Mouse (Mus musculus) adrenal gland, adult (tissue): ENCODE measurements at regions not wholly inside any gene's neighbourhood (a gene's known extent, or its start where the extent isn't known, plus 50 kb on each side); places are given as distances from the start of the nearest gene placed in this dataset.
A peak's percentile ranks its signal among the peaks of the same experiment; 100 is the strongest.

ENCODE experiments used
- DNase-seq, 2 experiments: peaks; one replicate each; pipeline ENCODE4 v3.0.0; 2022 to 2023; ENCODE audit warnings: low spot score in 1 of 2; ENCODE audit not compliant: inconsistent age in 2 of 2

DNA sequence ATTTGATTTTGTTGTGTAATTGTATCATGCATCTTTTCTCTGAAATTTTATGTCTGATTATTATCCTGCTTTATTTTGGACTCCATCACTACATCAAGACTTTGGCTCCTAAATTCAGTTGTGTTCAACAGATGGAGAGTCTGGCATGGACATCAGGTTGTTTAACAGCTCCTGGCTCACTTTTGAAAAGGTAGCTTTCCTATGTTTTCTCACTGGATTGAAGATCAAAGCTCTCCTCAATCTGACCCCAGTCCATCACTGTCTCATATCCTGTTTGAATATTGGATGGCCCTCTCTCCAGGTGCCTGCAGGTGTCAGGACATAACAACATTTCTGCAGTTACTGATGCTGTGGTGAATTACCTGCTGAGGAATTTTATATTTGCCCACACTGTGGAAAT, 265.8 kb upstream of the Cntnap2 start:
- no peak for DNase-seq

DNA sequence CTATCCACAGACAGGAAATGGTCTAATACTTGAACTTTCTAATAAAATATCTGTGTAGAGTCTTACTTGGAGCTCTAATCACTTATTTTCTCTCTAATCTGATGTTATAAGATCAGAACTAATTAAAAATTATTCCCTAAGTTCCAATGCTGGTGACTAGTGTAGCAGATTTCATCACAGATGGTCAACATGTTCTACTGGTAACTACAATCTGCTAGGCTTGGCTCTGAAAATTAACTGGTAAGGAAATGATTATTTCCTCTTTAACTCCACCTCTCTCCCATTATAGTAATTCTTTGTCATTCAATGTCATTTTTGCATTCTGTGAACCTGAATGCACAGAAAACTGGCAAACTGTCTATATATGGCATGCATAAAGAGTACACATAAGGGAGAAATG, 243.8 kb upstream of the Cntnap2 start:
- DNase-seq: no peak

DNA sequence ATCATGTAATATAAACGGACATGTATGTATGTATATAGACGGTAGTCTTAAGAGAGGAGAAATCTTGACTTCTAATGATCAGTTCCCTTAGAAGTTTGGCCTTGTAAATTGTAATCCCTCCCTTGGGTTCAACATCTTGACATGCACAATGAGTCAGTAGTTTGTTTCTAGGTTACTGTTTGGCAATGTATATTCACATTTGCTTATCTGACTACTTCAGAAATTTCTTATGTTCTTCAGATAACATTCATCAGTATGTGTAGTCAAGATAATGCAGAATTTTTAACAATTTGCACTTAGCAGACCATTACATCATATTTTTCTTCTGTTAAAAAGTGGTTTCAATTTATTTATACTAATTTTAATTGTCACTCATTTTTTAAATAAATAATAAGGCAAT, 215.0 kb upstream of the Cntnap2 start:
- no peak for DNase-seq

DNA sequence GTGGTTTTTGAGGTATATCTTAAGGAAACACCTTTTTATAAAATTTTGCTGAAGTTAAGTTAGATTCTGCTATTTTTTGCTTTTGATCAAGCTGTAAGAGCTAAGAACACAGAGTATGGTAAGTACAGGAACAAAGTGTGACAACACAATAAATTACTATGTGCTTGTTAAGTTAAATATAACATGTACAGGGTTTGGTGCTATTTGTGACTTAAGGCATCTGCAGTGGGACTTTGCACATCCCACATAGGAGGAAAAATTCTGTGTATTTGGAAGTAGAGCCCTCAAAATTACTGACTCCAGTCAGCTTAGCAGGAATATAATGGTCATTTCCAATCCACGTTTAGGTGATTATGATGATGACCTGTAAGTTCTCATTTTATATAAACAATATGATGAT, 209.7 kb upstream of the Cntnap2 start:
- DNase-seq: no peak

DNA sequence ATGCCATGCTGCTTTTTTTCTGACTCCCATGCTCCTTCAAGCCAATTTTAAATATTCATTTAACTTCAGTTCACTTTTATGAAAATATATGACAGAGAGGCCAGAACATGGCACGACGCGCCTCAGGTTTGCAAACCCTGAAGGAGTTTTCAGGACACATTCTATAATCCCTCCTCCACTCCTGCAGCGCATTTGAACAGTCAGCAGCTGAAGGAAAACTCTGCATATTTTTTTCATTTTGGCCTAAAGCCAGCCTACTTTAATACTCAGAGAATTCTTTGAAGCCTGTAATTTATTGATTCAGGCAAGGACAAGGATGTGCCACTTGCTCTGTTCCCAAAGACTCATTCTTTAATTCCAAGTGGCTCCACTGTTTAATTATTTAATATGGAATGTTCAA, 208.3 kb upstream of the Cntnap2 start:
- peak; percentile 9 to 69 for DNase-seq

DNA sequence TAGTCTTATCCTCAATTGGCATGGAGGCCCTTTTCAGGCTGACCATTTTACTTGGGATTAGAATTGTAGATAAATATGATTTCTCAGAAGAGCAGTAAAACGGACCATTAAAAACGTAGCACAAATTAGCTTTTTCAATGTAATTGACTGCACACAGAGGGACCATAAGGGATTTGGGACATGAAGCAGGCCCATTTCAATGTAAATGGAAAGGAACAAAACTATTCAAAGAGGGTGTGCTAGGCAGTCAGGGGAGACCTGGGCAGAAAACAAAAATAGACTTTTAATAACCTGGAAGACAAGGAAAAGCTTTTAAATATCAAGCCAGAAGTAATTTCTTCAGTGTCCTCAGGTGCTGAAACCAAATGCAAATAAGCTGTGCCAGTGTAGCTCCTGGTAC, 158.9 kb upstream of the Cntnap2 start:
- DNase-seq: no peak
